In the genomic region with DNA sequence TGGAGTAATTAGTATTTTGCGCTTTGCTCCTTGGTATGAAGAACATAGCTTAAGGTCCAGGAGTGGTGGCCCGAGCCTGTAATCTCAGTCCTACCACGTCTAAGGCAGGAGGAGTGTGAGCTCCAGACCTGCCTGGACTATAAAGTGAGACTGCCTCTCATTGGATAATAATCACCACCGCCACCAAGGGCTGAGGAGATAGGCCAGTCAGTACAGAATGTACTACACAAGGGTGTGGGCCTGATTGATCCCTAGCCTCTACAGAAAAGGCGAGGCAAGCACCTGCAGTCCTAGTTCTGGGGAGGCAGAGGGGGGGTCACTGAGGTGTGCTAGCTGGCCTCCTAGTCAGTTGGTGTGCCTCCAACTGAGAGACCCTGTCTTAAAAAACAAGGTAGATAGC, we compare ENCODE assay signal across 20 mouse cellular contexts. TPM values are rescaled to one million over a fixed set of nuclear protein-coding genes. Genes with fewer than 3 reads are reported as not detected.
DNase-seq lines count a peak whose midpoint lies in the region; ATAC-seq and TF ChIP-seq lines count a peak whose summit lies in the region.
"Had no signal": no experiment of that assay in that cellular context is flagged by ENCODE, and none has a peak within 500 bp of the region (broad histone marks: within the 10 kb centered on the region; RNA-seq: fewer than 3 reads in every experiment).

No protein-coding gene starts in this region.

- H3K36me3 ChIP-seq in kidney, postnatal 0 days (ENCODE audit: insufficient read depth, low read length): peaks cover 38% of the 10 kb centered on the region
- H3K36me3 ChIP-seq in intestine, embryonic 16.5 days (ENCODE audit: control insufficient read depth, insufficient read depth, low read length): peaks cover 7% of the 10 kb centered on the region; the same call in 1 of the 2 replicates

- no peak overlapping the region for H3K9ac ChIP-seq in kidney, postnatal 0 days (ENCODE audit: low read depth, low read length)
- H3K9ac ChIP-seq in intestine, embryonic 16.5 days (ENCODE audit: low read depth, low read length): no peak overlapping the region
- H3K9ac ChIP-seq: embryonic facial prominence, embryonic 15.5 days; hindbrain, embryonic 14.5 days had no signal

- no peak overlapping the region for H3K4me2 ChIP-seq in kidney, postnatal 0 days (ENCODE audit: low read length)
- H3K4me2 ChIP-seq in intestine, embryonic 16.5 days (ENCODE audit: low read depth, low read length): no peak overlapping the region
- H3K4me2 ChIP-seq: embryonic facial prominence, embryonic 15.5 days; hindbrain, embryonic 14.5 days had no signal

- DNase-seq in heart, adult 11 months: peak; percentile 75
- no peak for DNase-seq in heart, postnatal 36 days
- no peak for DNase-seq in kidney, postnatal 0 days (ENCODE audit: low spot score)
- no peak for DNase-seq in kidney, postnatal 14 days
- DNase-seq in left cerebral cortex, adult 18-20 months (ENCODE audit: low spot score in 2 of 2): no peak
- DNase-seq: adrenal gland, postnatal 14 days; cerebellum, adult 11-12 months; cerebellum, postnatal 10 days; embryo, embryonic 11 days; gastrocnemius, postnatal 10 days; heart, postnatal 10 days had no signal

- intact Hi-C loops in heart, postnatal 36 days (cut with DNase I): no loop called here

- no peak for TF ChIP-seq CTCF in kidney, postnatal 0 days (IDR thresholded peaks at IDR 0.05; ENCODE audit: low read depth)

- 90% methylated on average over 5 of the region's 5 CpGs for WGBS in kidney, postnatal 0 days
- WGBS in intestine, embryonic 16.5 days: 75% methylated on average over 5 of the region's 5 CpGs

- H3K4me1 ChIP-seq in kidney, postnatal 0 days (replicated peaks; ENCODE audit: insufficient read depth, low read length): no peaks in the 10 kb centered on the region
- H3K4me1 ChIP-seq in intestine, embryonic 16.5 days (ENCODE audit: control insufficient read depth, insufficient read depth, low read length): no peaks in the 10 kb centered on the region
- H3K4me1 ChIP-seq: embryonic facial prominence, embryonic 15.5 days; forebrain, embryonic 10.5 days had no signal

- no peak overlapping the region for H3K4me3 ChIP-seq in kidney, postnatal 0 days (replicated peaks; ENCODE audit: low read depth, low read length)
- H3K4me3 ChIP-seq in intestine, embryonic 16.5 days (ENCODE audit: low read length): no peak overlapping the region
- H3K4me3 ChIP-seq: embryonic facial prominence, embryonic 15.5 days; erythroblast, embryonic 14.5 days; forebrain, embryonic 10.5 days had no signal

- peak overlapping the region; percentile 51 for H3K27ac ChIP-seq in kidney, postnatal 0 days
- H3K27ac ChIP-seq in intestine, embryonic 16.5 days (ENCODE audit: low read length): no peak overlapping the region
- H3K27ac ChIP-seq: embryonic facial prominence, embryonic 15.5 days; forebrain, embryonic 10.5 days; hindbrain, embryonic 14.5 days had no signal

- no peaks in the 10 kb centered on the region for H3K9me3 ChIP-seq in kidney, postnatal 0 days (replicated peaks; ENCODE audit: low read length)
- no peaks in the 10 kb centered on the region for H3K9me3 ChIP-seq in intestine, embryonic 16.5 days (ENCODE audit: control insufficient read depth, low read length)
- H3K9me3 ChIP-seq: embryonic facial prominence, embryonic 15.5 days; forebrain, embryonic 10.5 days had no signal

- ATAC-seq in kidney, postnatal 0 days (replicated peaks; ENCODE audit: low FRiP score, low read depth): 0 out of 2 replicates have a peak, but pooled peaks have one; percentile 42
- ATAC-seq in intestine, embryonic 16.5 days: peak; percentile 64
- ATAC-seq: activated CD4-positive, CD25-positive, alpha-beta regulatory T cell, adult 4 months; forebrain, embryonic 14.5 days; Patski had no signal

- no peaks in the 10 kb centered on the region for H3K27me3 ChIP-seq in kidney, postnatal 0 days (ENCODE audit: insufficient read depth, low read length)
- H3K27me3 ChIP-seq in intestine, embryonic 16.5 days (replicated peaks; ENCODE audit: control insufficient read depth, insufficient read depth, low read length): no peaks in the 10 kb centered on the region
- H3K27me3 ChIP-seq: CH12.LX; embryonic facial prominence, embryonic 15.5 days; Patski had no signal

RNA-seq across cellular contexts. Expression of gene Rbl2, which starts 44.6 kb away (rescaled TPM):
- 10 to 100 TPM; 35.1 to 44.2 TPM for total RNA-seq in heart, postnatal 36 days (2021)
- 14.8 and 16.5 TPM in 2 replicates for polyA plus RNA-seq in kidney, postnatal 0 days (2015; fragmentation: Nextera tagmentation; extraction: Ambion mirVana)
- polyA plus RNA-seq in intestine, embryonic 16.5 days (2015; fragmentation: Nextera tagmentation; extraction: Ambion mirVana): 11.7 and 13.0 TPM in 2 replicates
- 10 to 100 TPM; 38.8 to 40.4 TPM for total RNA-seq in left cerebral cortex, adult 18-20 months (2021)
